Mouse (Mus musculus) neural tube, embryonic 11.5 days (tissue): ENCODE results near the gene Msantd1. TPM values are rescaled to one million over a fixed set of nuclear protein-coding genes. Genes with fewer than 3 reads are reported as not detected.

Experiments
- ATAC-seq: fragments of 200-750 bp; cut with Nextera tagmentation; 2 replicates; pipeline ENCODE4 v1.8.0; 2017; ENCODE audit warnings: moderate number of reproducible peaks, mild to moderate bottlenecking, moderate TSS enrichment, moderate library complexity; ENCODE audit not compliant: insufficient read depth, low FRiP score, low TSS enrichment
- DNase-seq: peaks from one replicate; pipeline ENCODE4 v3.0.0-alpha.2; 2015; ENCODE audit warnings: low spot score
- H3K27ac ChIP-seq: fragments of 300-500 bp; sonication (generic); 2 replicates; pipeline ENCODE4 v1.5.1; 2014; ENCODE audit warnings: low read depth, mild to moderate bottlenecking, low read length
- H3K27me3 ChIP-seq: fragments of 300-500 bp; sonication (generic); 2 replicates; pipeline ENCODE4 v1.6.1; 2014; ENCODE audit warnings: mild to moderate bottlenecking, low read length, mixed read lengths; ENCODE audit not compliant: control insufficient read depth, insufficient read depth
- H3K36me3 ChIP-seq: fragments of 300-500 bp; sonication (generic); 2 replicates; pipeline ENCODE4 v1.6.1; 2014; ENCODE audit warnings: mild to moderate bottlenecking, low read length, moderate library complexity, mixed read lengths; ENCODE audit not compliant: control insufficient read depth, insufficient read depth
- H3K4me1 ChIP-seq: fragments of 300-500 bp; sonication (generic); 2 replicates; pipeline ENCODE4 v1.6.1; 2014; ENCODE audit warnings: low read length, mixed read lengths; ENCODE audit not compliant: control insufficient read depth, insufficient read depth
- H3K4me2 ChIP-seq: fragments of 300-500 bp; sonication (generic); 2 replicates; pipeline ENCODE4 v1.6.1; 2014; ENCODE audit warnings: low read depth, mild to moderate bottlenecking, moderate library complexity
- H3K4me3 ChIP-seq: fragments of 300-500 bp; sonication (generic); 2 replicates; pipeline ENCODE4 v1.5.1; 2014; ENCODE audit warnings: low read depth, low read length
- H3K9ac ChIP-seq: fragments of 300-500 bp; sonication (generic); 2 replicates; pipeline ENCODE4 v1.6.1; 2014; ENCODE audit warnings: mild to moderate bottlenecking, low read length
- H3K9me3 ChIP-seq: fragments of 300-500 bp; sonication (generic); 2 replicates; pipeline ENCODE4 v1.6.1; 2016; ENCODE audit warnings: low read length; ENCODE audit not compliant: control insufficient read depth
- WGBS: fragments of 180-500 bp; shearing (Covaris S2); extraction: QIAGEN DNeasy Blood & Tissue Kit; methylation state at CpG from one replicate; pipeline ENCODE4 v1.1.7; 2014; 5-methylcytosine and 5-hydroxymethylcytosine counted together
- polyA plus RNA-seq: library from polyadenylated mRNA; unstranded; fragments of >200 nt; fragmentation: Nextera tagmentation; extraction: Ambion mirVana; gene quantifications from 2 replicates; pipeline ENCODE4 v1.2.1, GENCODE M21; 2014

The Msantd1 gene
- polyA plus RNA-seq, 1 experiment from 2014 or later = 2.9 TPM

- H3K9me3 ChIP-seq = no peaks in the 10 kb centered on the region
- no peaks in the 10 kb centered on the region for H3K36me3 ChIP-seq
- DNase-seq (no peak), ATAC-seq (no peak)
- no peak overlapping the region for H3K4me2 ChIP-seq
- H3K4me3 ChIP-seq = no peak overlapping the region
- no peaks in the 10 kb centered on the region for H3K4me1 ChIP-seq
- no peak overlapping the region for H3K9ac ChIP-seq
- WGBS = 66% methylated on average over 11 of the region's 11 CpGs
- peak overlapping the region; percentile 36; the same call in 1 of the 2 replicates for H3K27ac ChIP-seq
- H3K27me3 ChIP-seq = no peaks in the 10 kb centered on the region
Measured at GRCm38 (mm10) chr5:34931516-34932457, 24.0 kb downstream of the Msantd1 start.

DNA sequence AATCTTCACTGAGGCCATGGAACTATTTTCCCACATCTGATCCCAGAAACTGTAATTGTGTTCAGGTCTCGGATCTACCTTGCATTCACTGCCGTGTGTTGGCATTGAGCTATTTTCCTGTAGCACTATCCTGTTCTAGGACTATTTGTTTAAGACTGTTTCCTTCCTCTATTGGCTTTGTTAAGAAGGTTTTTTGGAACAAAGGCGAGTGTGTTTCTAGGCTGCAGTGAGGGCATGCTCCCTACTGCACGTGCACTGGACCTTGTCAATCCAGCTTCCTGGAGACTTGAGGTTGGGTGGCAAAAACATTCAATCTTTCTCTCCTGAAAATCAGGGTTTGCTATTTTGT, 24.6 kb downstream of the Msantd1 start:
- H3K4me3 ChIP-seq = no peak overlapping the region
- H3K4me2 ChIP-seq = no peak overlapping the region
- H3K4me1 ChIP-seq = no peaks in the 10 kb centered on the region
- WGBS = 48% methylated on average over 4 of the region's 4 CpGs
- DNase-seq = no peak
- H3K27me3 ChIP-seq = no peaks in the 10 kb centered on the region
- no peak overlapping the region for H3K9ac ChIP-seq
- ATAC-seq = no peak
- no peaks in the 10 kb centered on the region for H3K9me3 ChIP-seq
- no peaks in the 10 kb centered on the region for H3K36me3 ChIP-seq
- peak overlapping the region; percentile 36; the same call in 1 of the 2 replicates for H3K27ac ChIP-seq

- no peak overlapping the region for H3K9ac ChIP-seq
- ATAC-seq = no peak
Measured at GRCm38 (mm10) chr5:34933461-34933860, 25.6 kb downstream of the Msantd1 start.

GRCm38 (mm10) chr5:34941710-34942470, 34.1 kb downstream of the Msantd1 start:
- WGBS = 41% methylated on average over 10 of the region's 10 CpGs
- H3K4me1 ChIP-seq = no peaks in the 10 kb centered on the region
- H3K9ac ChIP-seq = no peak overlapping the region
- DNase-seq (peak; percentile 69), ATAC-seq (peak; percentile 77)
- H3K4me2 ChIP-seq = no peak overlapping the region
- H3K36me3 ChIP-seq = no peaks in the 10 kb centered on the region
- peak overlapping the region; percentile 63 for H3K27ac ChIP-seq
- no peaks in the 10 kb centered on the region for H3K27me3 ChIP-seq
- no peak overlapping the region for H3K4me3 ChIP-seq
- H3K9me3 ChIP-seq = no peaks in the 10 kb centered on the region

More at GRCm38 (mm10) chr5:34933461-34933860, 25.6 kb downstream of the Msantd1 start:
- H3K4me1 ChIP-seq = no peaks in the 10 kb centered on the region
- no peaks in the 10 kb centered on the region for H3K27me3 ChIP-seq
- DNase-seq = no peak
- H3K4me2 ChIP-seq = no peak overlapping the region
- H3K4me3 ChIP-seq = no peak overlapping the region
- no peaks in the 10 kb centered on the region for H3K9me3 ChIP-seq
- WGBS = 92% methylated on average over 1 of the region's 1 CpGs
- H3K27ac ChIP-seq = no peak overlapping the region
- H3K36me3 ChIP-seq = no peaks in the 10 kb centered on the region

DNA sequence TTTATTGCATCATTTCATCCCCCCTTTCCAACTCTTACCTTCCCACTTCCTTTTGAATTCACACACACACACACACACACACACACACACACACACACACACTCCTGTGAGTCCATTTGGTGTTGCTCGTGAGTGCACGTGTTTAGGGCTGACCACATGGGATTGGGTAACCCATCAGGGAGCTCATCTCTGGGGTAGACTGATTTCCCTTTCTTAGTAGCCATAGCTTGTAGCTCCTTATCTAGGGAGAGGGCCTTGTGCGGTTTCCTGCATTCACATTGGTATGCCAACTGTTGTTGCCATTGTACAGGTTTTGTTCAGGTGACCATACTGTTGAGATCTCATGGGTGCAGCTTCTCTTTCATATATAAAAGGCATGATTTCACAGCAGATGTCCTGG, 35.6 kb downstream of the Msantd1 start:
- no peak overlapping the region for H3K4me3 ChIP-seq
- H3K9ac ChIP-seq = no peak overlapping the region
- no peak overlapping the region for H3K27ac ChIP-seq
- H3K27me3 ChIP-seq = no peaks in the 10 kb centered on the region
- H3K9me3 ChIP-seq = no peaks in the 10 kb centered on the region
- 89% methylated on average over 3 of the region's 3 CpGs for WGBS
- ATAC-seq (no peak), DNase-seq (no peak)
- H3K36me3 ChIP-seq = no peaks in the 10 kb centered on the region
- no peak overlapping the region for H3K4me2 ChIP-seq
- no peaks in the 10 kb centered on the region; the same call in 1 of the 2 replicates for H3K4me1 ChIP-seq

- WGBS = under 1% methylated on average over 78 of the region's 84 CpGs
- peak within 1 kb of the TSS; percentile 89 for H3K27ac ChIP-seq
Measured at GRCm38 (mm10) chr5:34948861-34949760, 41.3 kb downstream of the Msantd1 start, which contains the start of gene Rgs12. Gene Rgs12, plus strand, starts transcription at chr5:34949445.

GRCm38 (mm10) chr5:34949769-34950211, 42.0 kb downstream of the Msantd1 start:
- H3K27me3 ChIP-seq = no peaks in the 10 kb centered on the region
- ATAC-seq (peak; percentile 62), DNase-seq (no peak)
- peak overlapping the region; percentile 89 for H3K27ac ChIP-seq
- peak overlapping the region; percentile 79 for H3K4me3 ChIP-seq
- no peaks in the 10 kb centered on the region; the same call in 1 of the 2 replicates for H3K36me3 ChIP-seq
- no peaks in the 10 kb centered on the region for H3K9me3 ChIP-seq
- peak overlapping the region; percentile 91 for H3K9ac ChIP-seq
- H3K4me1 ChIP-seq = peaks cover 13% of the 10 kb centered on the region
- H3K4me2 ChIP-seq = peak overlapping the region; percentile 68
- 0% methylated on average over 12 of the region's 12 CpGs for WGBS

More at GRCm38 (mm10) chr5:34948861-34949760, 41.3 kb downstream of the Msantd1 start, which contains the start of gene Rgs12:
- H3K4me2 ChIP-seq = peak within 1 kb of the TSS; percentile 68
- peak within 1 kb of the TSS; percentile 91 for H3K9ac ChIP-seq
- H3K9me3 ChIP-seq = no peaks in the 10 kb centered on the region
- H3K27me3 ChIP-seq = no peaks in the 10 kb centered on the region
- H3K36me3 ChIP-seq = no peaks in the 10 kb centered on the region; the same call in 1 of the 2 replicates
- H3K4me3 ChIP-seq = peak within 1 kb of the TSS; percentile 79
- H3K4me1 ChIP-seq = peaks cover 13% of the 10 kb centered on the region
- ATAC-seq = peak; percentile 93
- DNase-seq = peak; percentile 92
